Mouse (Mus musculus): Measurements from ENCODE around the gene Clcn1.

- TF ChIP-seq CTCF (IDR thresholded peaks at IDR 0.05; ENCODE audit: low read depth) (no peak), EP300 (IDR thresholded peaks at IDR 0.05; ENCODE audit: low read depth) (no peak)
Measured at GRCm38 (mm10) chr6:42352486-42352846, 66.0 kb downstream of the Clcn1 start.
